Mouse (Mus musculus): ENCODE results near the gene F11r. TPM values are rescaled to one million over a fixed set of nuclear protein-coding genes. Genes with fewer than 3 reads are reported as not detected.

Gene F11r
- polyA plus RNA-seq, 1 experiment from 2014 or later: 39.2 TPM

GRCm38 (mm10) chr1:171413608-171414007 is 23.7 kb upstream of the F11r start:
- Histone ChIP-seq H3K27ac (no peak overlapping the region), H3K27me3 (peaks cover 7% of the 10 kb centered on the region), H3K9me3 (no peaks in the 10 kb centered on the region), H3K4me1 (peaks cover 20% of the 10 kb centered on the region), H3K4me2 (no peak overlapping the region), H3K4me3 (no peak overlapping the region), H3K36me3 (peaks cover 38% of the 10 kb centered on the region), H3K9ac (no peak overlapping the region)
- 80% methylated on average over 8 of the region's 8 CpGs for WGBS
- no peak for ATAC-seq (ENCODE audit: insufficient number of reproducible peaks, insufficient read depth, low FRiP score, low TSS enrichment, low read depth)

DNA sequence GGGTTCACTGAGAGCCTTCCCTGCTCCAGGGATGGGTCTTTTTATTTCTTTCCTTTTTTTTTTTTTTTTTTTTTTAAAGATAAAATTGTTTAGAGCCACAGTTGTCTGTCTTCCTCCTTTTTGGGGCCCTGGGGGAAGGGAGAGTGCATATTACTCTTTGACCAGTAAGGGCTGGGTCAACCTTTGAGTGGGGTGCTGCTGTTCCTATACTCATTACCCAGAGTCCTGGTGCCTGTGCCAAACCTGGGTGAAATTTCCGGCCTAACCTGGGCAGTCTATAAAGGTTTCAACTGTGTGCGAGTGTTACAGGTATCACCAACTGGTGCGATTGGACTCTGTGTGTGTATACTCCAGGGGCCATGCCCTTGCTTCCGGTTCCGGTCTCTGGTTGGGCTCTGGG is 18.7 kb upstream of the F11r start, which contains the start of gene Tstd1:
TSS of gene Tstd1 (plus strand) at position 213 of the 400 bp plus-strand sequence.
- Histone ChIP-seq H3K4me2 (no peak within 1 kb of the TSS), H3K9ac (no peak within 1 kb of the TSS), H3K36me3 (peaks cover 64% of the 10 kb centered on the region), H3K4me3 (no peak within 1 kb of the TSS), H3K27me3 (no peaks in the 10 kb centered on the region), H3K27ac (peak within 1 kb of the TSS; percentile 39; the same call in 1 of the 2 replicates), H3K9me3 (no peaks in the 10 kb centered on the region), H3K4me1 (peaks cover 6% of the 10 kb centered on the region; the same call in 1 of the 2 replicates)
- ATAC-seq (ENCODE audit: insufficient number of reproducible peaks, insufficient read depth, low FRiP score, low TSS enrichment, low read depth): no peak
- WGBS: 90% methylated on average over 5 of the region's 5 CpGs

- peak overlapping the region; percentile 39; the same call in 1 of the 2 replicates for H3K27ac ChIP-seq
- ATAC-seq (ENCODE audit: insufficient number of reproducible peaks, insufficient read depth, low FRiP score, low TSS enrichment, low read depth): no peak
- no peak overlapping the region for H3K9ac ChIP-seq
- 45% methylated on average over 12 of the region's 12 CpGs for WGBS
- H3K4me2 ChIP-seq: no peak overlapping the region
- no peaks in the 10 kb centered on the region for H3K9me3 ChIP-seq
- no peaks in the 10 kb centered on the region for H3K4me1 ChIP-seq
- no peak overlapping the region for H3K4me3 ChIP-seq
- H3K27me3 ChIP-seq: no peaks in the 10 kb centered on the region
- peaks cover 61% of the 10 kb centered on the region for H3K36me3 ChIP-seq
Measured at GRCm38 (mm10) chr1:171419291-171419882, 17.9 kb upstream of the F11r start.

GRCm38 (mm10) chr1:171419905-171420304 is 17.4 kb upstream of the F11r start:
- WGBS: 77% methylated on average over 5 of the region's 5 CpGs
- no peak for ATAC-seq (ENCODE audit: insufficient number of reproducible peaks, insufficient read depth, low FRiP score, low TSS enrichment, low read depth)
- H3K4me2 ChIP-seq: no peak overlapping the region
- no peaks in the 10 kb centered on the region for H3K4me1 ChIP-seq
- H3K4me3 ChIP-seq: no peak overlapping the region
- peaks cover 60% of the 10 kb centered on the region for H3K36me3 ChIP-seq
- H3K27me3 ChIP-seq: no peaks in the 10 kb centered on the region
- H3K9ac ChIP-seq: no peak overlapping the region
- H3K9me3 ChIP-seq: no peaks in the 10 kb centered on the region
- H3K27ac ChIP-seq: no peak overlapping the region

DNA sequence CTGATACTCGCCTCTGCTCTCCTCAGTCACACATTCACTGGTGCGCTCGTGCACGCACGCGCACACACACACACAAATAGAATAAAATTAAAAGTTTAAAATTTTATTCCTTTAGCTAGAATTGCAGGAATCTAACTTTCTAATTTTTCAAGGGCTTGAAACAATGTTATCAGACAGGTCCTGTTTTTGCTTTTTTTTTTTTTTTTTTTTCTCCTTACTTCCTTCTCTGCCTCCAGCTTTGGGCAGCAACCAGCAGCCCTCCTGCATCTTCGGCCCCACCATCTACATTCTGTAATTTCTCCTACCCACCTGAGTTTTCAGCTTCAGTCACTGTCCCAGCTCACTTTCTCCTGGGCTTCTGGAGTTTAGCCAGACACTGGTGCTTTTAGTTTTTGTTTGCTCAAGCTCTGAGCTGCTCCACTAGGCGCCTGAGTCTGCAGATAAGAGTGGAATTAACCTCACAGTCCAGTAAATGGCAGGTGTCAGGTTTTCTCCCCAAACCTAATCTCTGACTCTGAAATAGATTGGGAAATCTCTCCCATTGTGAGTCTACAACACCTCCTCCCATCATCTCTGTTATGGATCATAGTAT is 14.7 kb upstream of the F11r start:
- Histone ChIP-seq H3K27ac (no peak overlapping the region), H3K4me3 (no peak overlapping the region), H3K9ac (no peak overlapping the region), H3K9me3 (no peaks in the 10 kb centered on the region), H3K27me3 (no peaks in the 10 kb centered on the region), H3K4me1 (no peaks in the 10 kb centered on the region), H3K4me2 (no peak overlapping the region), H3K36me3 (peaks cover 36% of the 10 kb centered on the region)
- 86% methylated on average over 8 of the region's 8 CpGs for WGBS
- no peak for ATAC-seq (ENCODE audit: insufficient number of reproducible peaks, insufficient read depth, low FRiP score, low TSS enrichment, low read depth)

DNA sequence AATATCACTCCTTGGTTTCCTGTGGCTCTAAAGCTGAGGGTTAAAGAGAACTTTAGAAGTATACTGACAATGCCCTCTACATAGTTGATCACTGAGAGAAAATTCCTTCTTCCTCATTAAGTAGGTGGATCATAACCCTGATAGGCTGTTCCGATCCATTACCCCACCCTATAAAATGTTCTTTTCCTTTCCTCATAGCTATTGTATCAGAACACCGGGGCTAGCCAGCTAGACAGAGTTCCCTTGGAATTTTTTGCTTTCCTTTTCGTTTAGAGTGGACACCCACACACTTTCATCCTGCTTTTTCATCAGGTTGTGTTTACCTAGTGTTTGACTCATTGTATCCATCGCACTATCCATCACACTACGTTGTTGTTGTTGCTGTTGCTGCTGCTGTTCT is 12.7 kb upstream of the F11r start:
- H3K4me2 ChIP-seq: no peak overlapping the region
- WGBS: 79% methylated on average over 5 of the region's 5 CpGs
- ATAC-seq (ENCODE audit: insufficient number of reproducible peaks, insufficient read depth, low FRiP score, low TSS enrichment, low read depth): no peak
- no peak overlapping the region for H3K27ac ChIP-seq
- H3K9ac ChIP-seq: no peak overlapping the region
- no peaks in the 10 kb centered on the region for H3K9me3 ChIP-seq
- peaks cover 16% of the 10 kb centered on the region for H3K36me3 ChIP-seq
- no peak overlapping the region for H3K4me3 ChIP-seq
- H3K27me3 ChIP-seq: no peaks in the 10 kb centered on the region
- no peaks in the 10 kb centered on the region for H3K4me1 ChIP-seq

DNA sequence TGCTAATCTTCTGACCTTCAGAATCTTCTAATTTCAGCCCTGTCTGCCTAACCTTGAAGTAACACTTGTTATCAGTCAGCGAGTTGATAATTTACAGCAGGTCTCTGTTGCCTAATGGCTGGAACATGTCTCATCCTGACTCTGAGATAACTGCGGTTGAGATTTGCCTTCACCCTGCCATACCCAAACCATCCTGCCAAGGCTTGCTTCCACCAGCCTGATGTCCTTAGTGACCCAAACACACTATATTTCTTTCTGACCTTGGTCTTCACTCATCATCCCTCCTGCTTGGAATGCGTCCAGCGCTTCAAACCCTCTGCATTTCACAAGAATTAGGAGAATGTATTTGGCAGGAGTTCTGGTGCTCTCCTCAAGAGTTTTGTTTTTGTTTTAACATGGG is 12.2 kb upstream of the F11r start:
- ATAC-seq (ENCODE audit: insufficient number of reproducible peaks, insufficient read depth, low FRiP score, low TSS enrichment, low read depth): no peak
- WGBS: 79% methylated on average over 4 of the region's 4 CpGs
- Histone ChIP-seq H3K4me3 (no peak overlapping the region), H3K27ac (no peak overlapping the region), H3K4me1 (no peaks in the 10 kb centered on the region), H3K9ac (no peak overlapping the region), H3K36me3 (peaks cover 11% of the 10 kb centered on the region), H3K27me3 (no peaks in the 10 kb centered on the region), H3K4me2 (no peak overlapping the region), H3K9me3 (no peaks in the 10 kb centered on the region)

DNA sequence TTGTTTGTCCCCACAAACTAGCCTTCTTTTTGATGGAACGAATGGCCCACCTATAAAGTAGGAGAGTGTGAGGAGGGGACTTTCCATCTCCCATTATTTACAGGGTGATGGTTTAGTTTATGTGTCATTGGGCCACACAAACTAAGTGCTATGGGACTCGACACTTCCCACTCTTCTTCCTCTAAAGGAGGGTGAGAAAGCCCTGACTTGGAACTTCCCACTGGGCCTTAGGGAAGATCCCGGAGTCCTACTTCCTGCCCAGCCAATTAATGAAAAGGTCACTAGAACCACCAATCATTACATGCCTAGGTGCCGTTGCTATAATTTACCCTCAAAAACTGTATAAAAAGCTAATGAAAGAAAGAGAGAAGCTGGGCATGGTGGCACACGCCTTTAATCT is 5.2 kb upstream of the F11r start:
- H3K4me3 ChIP-seq: no peak overlapping the region
- H3K9ac ChIP-seq: no peak overlapping the region
- WGBS: 83% methylated on average over 5 of the region's 5 CpGs
- H3K9me3 ChIP-seq: no peaks in the 10 kb centered on the region
- no peaks in the 10 kb centered on the region for H3K36me3 ChIP-seq
- H3K27me3 ChIP-seq: peaks cover 10% of the 10 kb centered on the region
- H3K4me2 ChIP-seq: no peak overlapping the region
- no peak for ATAC-seq (ENCODE audit: insufficient number of reproducible peaks, insufficient read depth, low FRiP score, low TSS enrichment, low read depth)
- H3K27ac ChIP-seq: no peak overlapping the region
- H3K4me1 ChIP-seq: no peaks in the 10 kb centered on the region

DNA sequence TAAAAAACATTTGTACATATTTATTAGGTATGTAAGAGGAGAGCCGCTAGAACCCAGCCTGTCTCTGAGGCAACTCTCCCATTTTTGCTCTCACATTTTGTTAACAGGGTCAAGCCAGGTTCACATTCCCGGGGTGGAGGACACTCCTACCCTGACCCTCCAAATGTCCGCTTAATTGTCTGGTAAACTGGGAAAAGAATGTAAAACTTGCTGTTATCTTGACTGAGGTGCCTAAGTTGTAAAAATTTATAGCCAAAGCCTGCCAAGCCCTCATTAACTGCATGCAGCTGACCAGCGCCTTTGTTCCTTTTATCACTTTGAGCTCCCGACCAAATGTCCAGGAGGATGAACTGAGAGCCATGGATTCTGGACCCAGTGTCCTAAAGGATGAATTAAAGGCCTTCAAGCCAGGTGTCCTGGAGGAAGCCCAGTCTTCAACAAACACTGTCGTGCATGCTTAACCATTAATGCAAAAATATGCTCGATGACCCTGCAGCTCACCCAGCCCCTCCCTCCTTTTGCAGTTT is 2.0 kb upstream of the F11r start:
- no peak overlapping the region for H3K9ac ChIP-seq
- no peak overlapping the region for H3K4me2 ChIP-seq
- H3K27ac ChIP-seq: no peak overlapping the region
- H3K36me3 ChIP-seq: no peaks in the 10 kb centered on the region
- peaks cover 13% of the 10 kb centered on the region; the same call in 1 of the 2 replicates for H3K4me1 ChIP-seq
- no peak for ATAC-seq (ENCODE audit: insufficient number of reproducible peaks, insufficient read depth, low FRiP score, low TSS enrichment, low read depth)
- H3K27me3 ChIP-seq: peaks cover 40% of the 10 kb centered on the region
- 69% methylated on average over 7 of the region's 7 CpGs for WGBS
- H3K4me3 ChIP-seq: no peak overlapping the region
- H3K9me3 ChIP-seq: no peaks in the 10 kb centered on the region

DNA sequence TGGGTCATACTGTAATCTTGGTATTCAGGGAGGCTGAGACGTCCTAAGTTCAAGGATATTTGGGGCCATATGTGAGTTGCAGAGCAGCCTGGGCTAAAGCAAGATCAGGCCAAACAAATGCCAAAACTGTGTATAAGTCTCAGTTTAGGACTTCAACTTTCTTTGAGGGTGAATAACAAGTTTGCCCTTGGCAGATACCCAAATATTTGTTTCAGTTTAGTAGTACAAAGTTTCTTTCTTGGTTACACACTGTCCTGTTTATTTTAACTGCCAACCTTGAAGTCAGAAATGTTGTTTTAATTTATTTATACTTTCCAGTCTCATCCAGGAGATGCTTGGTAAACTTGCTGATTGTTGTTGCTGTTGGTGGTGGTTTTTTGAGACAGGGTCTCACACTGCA is 1.4 kb upstream of the F11r start:
- WGBS: 55% methylated on average over 1 of the region's 1 CpGs
- no peaks in the 10 kb centered on the region for H3K36me3 ChIP-seq
- ATAC-seq (ENCODE audit: insufficient number of reproducible peaks, insufficient read depth, low FRiP score, low TSS enrichment, low read depth): no peak
- H3K4me3 ChIP-seq: no peak overlapping the region
- H3K4me2 ChIP-seq: no peak overlapping the region
- H3K9me3 ChIP-seq: no peaks in the 10 kb centered on the region
- H3K27ac ChIP-seq: no peak overlapping the region
- no peak overlapping the region for H3K9ac ChIP-seq
- peaks cover 16% of the 10 kb centered on the region; the same call in 1 of the 2 replicates for H3K4me1 ChIP-seq
- peaks cover 40% of the 10 kb centered on the region for H3K27me3 ChIP-seq

DNA sequence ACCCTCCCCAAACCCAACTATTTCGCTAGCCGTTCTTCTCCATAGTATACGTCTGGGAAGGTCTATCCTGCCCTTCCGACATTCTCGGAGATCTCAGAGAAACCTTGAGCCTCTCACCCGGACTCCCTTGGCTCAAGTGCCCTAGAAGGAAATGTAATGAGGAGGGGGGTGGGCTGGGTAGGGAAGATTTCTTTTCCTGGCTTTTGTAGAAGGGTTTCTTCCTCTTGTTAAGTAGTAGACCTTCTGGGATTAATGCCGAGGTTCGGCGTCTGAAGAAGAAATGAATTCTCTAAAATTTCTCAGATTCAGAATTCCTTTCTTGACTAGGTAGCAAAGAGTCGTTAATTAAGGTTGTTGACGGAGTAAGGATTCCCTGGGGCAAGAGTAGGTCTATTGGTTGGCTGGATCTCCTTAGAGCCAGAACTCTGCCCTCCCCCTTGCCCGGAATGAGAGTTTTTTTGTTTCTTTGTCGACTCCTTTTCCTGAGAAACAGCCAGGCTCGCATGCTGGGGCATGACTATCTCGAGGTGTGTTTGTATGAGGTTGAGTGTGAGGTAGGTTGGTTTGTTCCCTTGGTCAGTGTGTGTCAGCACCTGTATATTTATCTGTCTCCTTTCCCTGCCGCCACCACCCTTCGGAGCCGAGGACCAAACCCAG is 807 bp downstream of the F11r start:
- H3K4me2 ChIP-seq: peak overlapping the region; percentile 61
- peak overlapping the region; percentile 42 for H3K4me3 ChIP-seq
- no peaks in the 10 kb centered on the region for H3K9me3 ChIP-seq
- peak overlapping the region; percentile 56 for H3K9ac ChIP-seq
- 5% methylated on average over 18 of the region's 18 CpGs for WGBS
- H3K36me3 ChIP-seq: no peaks in the 10 kb centered on the region
- peaks cover 44% of the 10 kb centered on the region for H3K27me3 ChIP-seq
- no peak for ATAC-seq (ENCODE audit: insufficient number of reproducible peaks, insufficient read depth, low FRiP score, low TSS enrichment, low read depth)
- H3K4me1 ChIP-seq: peaks cover 16% of the 10 kb centered on the region; the same call in 1 of the 2 replicates
- peak overlapping the region; percentile 73 for H3K27ac ChIP-seq
